Mouse (Mus musculus) adrenal gland, postnatal 14 days (tissue): Measurements from ENCODE around the gene Ighmbp2. TPM values are rescaled to one million over a fixed set of nuclear protein-coding genes. Genes with fewer than 3 reads are reported as not detected.

Source experiments
- DNase-seq: peaks from one replicate; pipeline ENCODE4 v3.0.0; 2021; ENCODE audit warnings: mixed read lengths
- long read RNA-seq, 2 experiments: library from polyadenylated mRNA; stranded (forward); transcript quantifications; one replicate each; pipeline ENCODE4 v2.0.0; 2021
- total RNA-seq: library from RNA; stranded (reverse); gene quantifications from 2 replicates; pipeline ENCODE4 v1.2.3, GENCODE M21; 2021

Ighmbp2 gene
- 5.7 and 6.8 TPM in 2 replicates for total RNA-seq
- long read RNA-seq, experiment 1, full-length matches to known transcripts: 6 of 10 reads
- long read RNA-seq, experiment 1, partial matches to known transcripts: 1 of 10 reads
- long read RNA-seq, experiment 1, other reads (novel, unspliced or antisense): 3 of 10 reads
- long read RNA-seq, experiment 2, full-length matches to known transcripts: 4 of 7 reads
- long read RNA-seq, experiment 2, partial matches to known transcripts: 1 of 7 reads
- long read RNA-seq, experiment 2, other reads (novel, unspliced or antisense): 2 of 7 reads

- peak; percentile 95 for DNase-seq
These were observed at the start of gene Ighmbp2, which contains the start of gene Mrpl21 for GRCm38 (mm10) chr19:3282572-3283467. Gene Ighmbp2, minus strand, starts transcription at chr19:3283017. Gene Mrpl21, plus strand, starts transcription at chr19:3282901.

- DNase-seq: peak; percentile 37
These were observed 43.7 kb upstream of the Ighmbp2 start for GRCm38 (mm10) chr19:3326479-3327047.

GRCm38 (mm10) chr19:3325771-3326478, 43.1 kb upstream of the Ighmbp2 start:
- DNase-seq: peak; percentile 48

GRCm38 (mm10) chr19:3324931-3325711, 42.3 kb upstream of the Ighmbp2 start:
- DNase-seq: peak; percentile 97

- DNase-seq: peak; percentile 75
These were observed 41.5 kb upstream of the Ighmbp2 start for GRCm38 (mm10) chr19:3324271-3324811.

GRCm38 (mm10) chr19:3323753-3324270, 41.0 kb upstream of the Ighmbp2 start:
- peak; percentile 93 for DNase-seq

GRCm38 (mm10) chr19:3323201-3323621, 40.4 kb upstream of the Ighmbp2 start:
- peak; percentile 96 for DNase-seq

GRCm38 (mm10) chr19:3322261-3322969, 39.6 kb upstream of the Ighmbp2 start, which contains the start of gene Cpt1a:
Gene Cpt1a, plus strand, starts transcription at chr19:3322334.
- DNase-seq: peak; percentile 82

- peak; percentile 94 for DNase-seq
These were observed 38.8 kb upstream of the Ighmbp2 start for GRCm38 (mm10) chr19:3321617-3322016.

- DNase-seq: no peak
These were observed 38.0 kb upstream of the Ighmbp2 start for GRCm38 (mm10) chr19:3320801-3321200.

- DNase-seq: no peak
These were observed 37.3 kb upstream of the Ighmbp2 start for GRCm38 (mm10) chr19:3320086-3320485.

GRCm38 (mm10) chr19:3319341-3319740, 36.5 kb upstream of the Ighmbp2 start:
- no peak for DNase-seq

- no peak for DNase-seq
These were observed 24.5 kb upstream of the Ighmbp2 start for GRCm38 (mm10) chr19:3307175-3307949.

- DNase-seq: no peak
These were observed 21.2 kb upstream of the Ighmbp2 start for GRCm38 (mm10) chr19:3304017-3304416.

- DNase-seq: no peak
These were observed 15.0 kb upstream of the Ighmbp2 start for GRCm38 (mm10) chr19:3297775-3298174.

- no peak for DNase-seq
These were observed 14.2 kb upstream of the Ighmbp2 start for GRCm38 (mm10) chr19:3297034-3297433.

GRCm38 (mm10) chr19:3295245-3295644, 12.4 kb upstream of the Ighmbp2 start:
- DNase-seq: no peak

GRCm38 (mm10) chr19:3292993-3293392, 10.2 kb upstream of the Ighmbp2 start:
- DNase-seq: no peak

- DNase-seq: peak; percentile 82
These were observed 9.2 kb upstream of the Ighmbp2 start for GRCm38 (mm10) chr19:3292028-3292427.
